Mouse (Mus musculus) frontal cortex, adult (tissue): ENCODE measurements around the gene Atg9b.

Experiments
- ATAC-seq: cut with Nextera tagmentation; 2 replicates; pipeline ENCODE4 v1.9.2; 2017; ENCODE audit warnings: mild to moderate bottlenecking, moderate library complexity, mixed read lengths; ENCODE audit not compliant: low TSS enrichment

The Atg9b gene

GRCm38 (mm10) chr5:24380499-24380898 is 11.4 kb downstream of the Atg9b start:
- no peak for ATAC-seq

GRCm38 (mm10) chr5:24379501-24379900 is 12.4 kb downstream of the Atg9b start:
- ATAC-seq = no peak

DNA sequence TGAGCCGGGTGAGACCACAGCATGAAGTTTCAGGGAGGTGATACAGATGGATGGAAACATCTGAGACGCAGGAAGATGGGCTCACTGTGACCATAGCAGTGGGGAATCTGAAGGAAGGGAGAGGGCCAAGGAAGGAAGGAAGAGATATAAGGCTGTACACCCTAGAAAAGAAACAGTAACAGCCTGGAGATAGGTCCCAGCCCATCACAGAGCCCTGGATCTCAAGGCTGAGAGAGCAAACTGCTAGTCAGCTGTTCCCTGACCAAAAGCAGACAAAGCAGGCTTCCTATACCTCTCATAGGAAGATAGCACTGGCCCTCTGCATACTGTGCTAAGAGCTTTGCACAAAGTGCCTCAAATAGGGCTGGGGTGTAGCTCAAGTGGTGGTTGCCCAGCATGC is 13.2 kb downstream of the Atg9b start:
- ATAC-seq = no peak

DNA sequence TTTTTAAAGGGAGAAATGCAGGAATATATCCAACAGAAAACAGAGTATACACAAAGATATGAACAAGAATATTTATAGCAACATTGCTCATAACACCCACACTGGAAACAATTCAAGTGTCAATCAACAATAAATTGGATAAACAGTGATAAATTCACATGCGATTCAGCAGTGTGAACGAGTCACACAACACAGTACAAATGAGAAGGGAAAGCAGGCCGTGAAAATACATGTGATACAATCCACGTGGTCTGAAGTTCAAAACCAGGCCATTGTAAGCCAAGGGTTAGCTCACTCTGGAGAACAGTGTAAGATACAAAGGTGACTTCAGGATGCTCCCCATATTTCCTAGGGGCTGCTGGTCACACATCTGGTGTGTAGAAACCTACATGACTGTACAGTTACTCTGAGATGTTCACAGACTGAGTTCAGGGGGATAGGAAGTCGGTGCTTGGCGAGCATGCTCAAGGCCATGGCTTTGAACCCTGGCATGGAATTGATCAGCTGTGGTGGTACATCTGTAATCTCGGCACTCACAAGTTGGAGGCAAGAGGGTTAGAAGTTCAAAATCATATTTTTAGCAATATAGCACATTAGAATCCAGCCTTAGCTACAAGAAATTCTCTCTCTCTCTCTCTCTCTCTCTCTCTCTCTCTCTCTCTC is 17.1 kb downstream of the Atg9b start:
- no peak for ATAC-seq

DNA sequence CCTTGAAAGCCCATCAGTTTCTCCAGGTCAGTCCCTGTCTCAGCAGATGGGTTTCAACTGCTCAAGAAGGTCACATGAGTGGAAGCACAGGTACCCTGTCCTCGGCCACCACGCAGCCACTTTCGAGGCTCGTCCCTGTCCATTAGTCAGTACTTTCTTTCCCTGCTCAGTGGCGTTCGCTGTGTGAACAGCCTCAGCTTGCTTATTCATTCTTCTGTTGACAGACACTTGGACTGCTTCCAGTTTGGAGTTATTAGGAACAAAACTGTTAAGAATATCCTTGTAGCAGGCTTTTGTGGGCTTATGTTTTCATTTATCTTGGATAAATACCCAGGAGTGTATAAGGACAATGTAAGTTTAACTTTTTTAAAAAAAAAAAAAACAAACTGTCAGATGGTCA is 17.7 kb downstream of the Atg9b start:
- no peak for ATAC-seq

DNA sequence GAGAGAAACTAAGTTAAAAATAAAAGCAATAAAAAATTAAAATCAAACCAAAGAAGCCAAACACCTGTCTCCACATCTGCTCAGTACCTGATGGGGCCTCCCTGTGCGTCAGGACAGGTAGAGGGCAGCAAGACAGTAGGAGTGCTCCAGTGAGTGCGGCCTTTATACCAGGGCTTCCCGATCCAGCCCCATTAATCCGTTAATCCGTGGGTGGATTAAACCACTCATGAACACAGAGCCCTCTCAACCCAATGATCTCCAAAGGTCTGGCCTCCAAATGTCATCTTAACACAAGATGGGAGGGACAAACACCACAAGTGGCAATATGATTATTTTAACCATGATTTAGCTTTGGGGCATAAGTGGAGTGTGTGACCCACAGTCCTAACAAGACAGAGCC is 18.1 kb downstream of the Atg9b start:
- ATAC-seq = no peak

DNA sequence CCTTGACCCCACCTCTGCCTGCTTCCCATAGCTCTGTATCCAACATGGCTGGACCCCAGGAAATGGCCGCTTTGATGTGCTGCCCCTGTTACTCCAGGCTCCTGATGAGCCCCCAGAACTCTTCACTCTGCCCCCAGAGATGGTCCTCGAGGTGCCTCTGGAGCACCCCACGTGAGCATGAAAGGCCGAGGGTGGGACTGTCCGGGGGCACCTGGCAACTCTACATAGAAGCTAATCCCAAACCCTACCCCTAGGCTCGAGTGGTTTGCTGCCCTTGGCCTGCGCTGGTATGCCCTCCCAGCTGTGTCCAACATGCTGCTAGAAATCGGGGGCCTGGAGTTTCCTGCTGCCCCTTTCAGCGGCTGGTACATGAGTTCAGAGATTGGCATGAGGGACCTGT is 22.2 kb downstream of the Atg9b start:
- ATAC-seq = no peak

DNA sequence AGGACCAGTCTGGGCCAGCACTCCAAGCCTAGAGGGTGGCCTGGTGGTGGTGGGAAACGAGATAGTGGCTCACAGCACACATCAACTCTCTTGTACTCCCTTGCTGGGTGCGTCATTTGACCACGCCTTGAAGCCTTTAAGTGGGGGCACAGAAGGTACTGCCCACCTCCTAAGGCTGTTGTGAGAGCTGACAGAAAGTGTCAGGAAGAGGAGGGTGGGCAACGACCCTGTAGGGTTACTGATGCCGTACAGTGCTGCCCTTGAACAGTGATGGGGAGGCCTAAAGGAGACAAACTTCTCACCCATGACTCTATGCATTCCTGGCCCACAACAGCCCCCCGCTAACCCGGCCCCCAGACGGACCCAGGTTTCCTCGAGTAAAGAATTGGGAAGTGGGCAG is 25.5 kb downstream of the Atg9b start:
- no peak for ATAC-seq

- no peak for ATAC-seq
Measured at GRCm38 (mm10) chr5:24365528-24365927, 26.4 kb downstream of the Atg9b start.

DNA sequence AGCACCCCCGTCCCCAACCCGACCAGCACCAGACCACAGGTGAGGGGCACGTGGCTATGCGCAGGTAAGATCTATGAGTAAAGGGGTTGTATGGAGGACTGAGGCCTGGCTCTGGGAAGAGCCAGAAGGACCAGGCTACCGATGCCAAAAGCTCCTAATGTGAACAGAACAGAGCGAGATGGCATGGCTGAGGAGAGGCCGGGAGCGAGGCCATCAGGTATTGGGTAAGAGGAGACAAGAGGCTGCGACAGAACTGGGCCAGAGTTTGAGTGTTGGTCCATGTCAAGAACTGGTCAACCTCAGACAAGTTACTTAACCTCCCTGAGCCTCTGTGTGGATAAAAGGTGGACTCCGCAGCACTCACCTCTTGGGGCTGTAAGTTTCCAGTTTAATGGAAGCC is 27.0 kb downstream of the Atg9b start:
- ATAC-seq = no peak

DNA sequence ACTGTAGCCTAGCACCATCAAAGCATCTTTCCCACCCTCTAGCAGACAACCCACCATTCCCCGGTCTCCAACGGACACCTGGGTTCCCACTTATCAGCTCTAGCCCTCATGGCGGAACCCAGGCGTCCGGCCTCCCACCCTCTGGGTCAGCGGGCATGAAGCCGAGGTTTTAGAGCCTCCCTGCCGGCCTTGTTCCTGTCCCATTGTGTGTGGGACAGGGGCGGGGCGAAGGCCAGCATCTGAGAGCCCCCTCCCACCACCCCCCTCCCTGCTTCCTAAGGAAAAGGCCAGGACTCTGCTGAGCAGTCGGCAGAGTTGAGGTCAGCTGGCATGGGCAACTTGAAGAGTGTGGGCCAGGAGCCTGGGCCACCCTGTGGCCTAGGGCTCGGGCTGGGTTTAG is 27.4 kb downstream of the Atg9b start, which contains the start of gene Nos3:
Nos3 (plus strand) TSS at position 303 of the 400 bp plus-strand sequence.
- no peak for ATAC-seq

DNA sequence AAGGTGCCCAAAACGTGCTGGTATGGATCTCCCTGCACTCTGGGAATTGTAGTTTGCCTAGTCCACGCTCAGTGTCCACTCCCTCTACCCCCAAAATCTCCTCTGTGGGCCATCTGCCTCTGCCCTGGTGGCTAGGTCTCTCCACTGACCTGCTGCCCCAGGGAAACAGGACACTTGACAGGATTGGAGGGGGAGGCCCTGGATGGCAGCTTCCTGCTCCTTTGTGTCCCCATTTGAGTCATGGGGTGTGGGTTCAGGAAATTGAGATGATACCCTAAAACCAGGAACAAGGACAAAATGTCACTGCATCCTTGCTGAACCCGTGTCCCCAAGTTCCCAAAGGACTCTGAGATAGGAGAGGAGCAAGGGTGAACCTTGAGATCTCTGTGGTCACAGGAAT is 27.9 kb downstream of the Atg9b start:
- ATAC-seq = no peak

DNA sequence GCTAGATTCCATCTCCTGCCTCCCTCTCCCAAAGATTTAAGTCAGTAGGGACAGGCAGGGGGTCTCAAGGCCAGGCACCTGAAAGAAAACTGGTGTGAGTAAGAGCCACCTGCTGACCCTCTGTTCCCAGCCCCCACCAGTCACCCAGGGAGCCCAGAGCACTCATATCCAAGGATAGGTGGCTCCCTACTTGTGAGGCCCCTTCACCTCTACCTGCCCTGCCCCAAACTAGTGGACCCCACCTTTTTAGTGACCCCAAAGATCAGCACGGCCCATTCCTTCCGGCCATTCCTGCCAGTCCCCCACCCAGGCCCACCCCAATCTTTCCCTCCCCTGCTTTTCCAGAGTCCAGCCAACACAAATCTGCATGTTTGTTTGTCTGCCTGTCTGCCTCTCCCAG is 28.5 kb downstream of the Atg9b start:
- no peak for ATAC-seq

GRCm38 (mm10) chr5:24360792-24361454 is 31.0 kb downstream of the Atg9b start:
- peak; percentile 85 for ATAC-seq

DNA sequence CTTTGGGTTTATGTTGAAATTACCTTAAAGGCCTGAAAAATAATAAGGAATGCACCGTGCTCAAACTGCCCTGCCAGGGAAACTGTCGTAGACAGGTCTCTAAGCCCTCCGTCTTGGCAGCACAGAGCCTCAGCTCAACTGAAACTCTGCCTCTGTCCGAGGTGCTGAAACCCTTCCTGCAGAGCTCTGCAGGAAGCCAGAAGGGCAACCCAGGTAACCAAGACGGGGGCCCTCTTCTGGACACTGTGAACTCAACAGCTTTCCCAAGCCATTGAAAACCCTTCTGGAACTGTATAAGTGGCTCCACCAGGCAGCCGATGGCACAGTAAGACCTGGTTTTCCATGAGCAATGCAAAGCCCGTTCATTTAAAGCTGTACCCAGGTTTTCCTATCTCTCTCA is 34.5 kb downstream of the Atg9b start:
- peak; percentile 20; the same call in 1 of the 2 replicates for ATAC-seq

GRCm38 (mm10) chr5:24356764-24357163 is 35.2 kb downstream of the Atg9b start:
- ATAC-seq = peak; percentile 17; the same call in 1 of the 2 replicates

DNA sequence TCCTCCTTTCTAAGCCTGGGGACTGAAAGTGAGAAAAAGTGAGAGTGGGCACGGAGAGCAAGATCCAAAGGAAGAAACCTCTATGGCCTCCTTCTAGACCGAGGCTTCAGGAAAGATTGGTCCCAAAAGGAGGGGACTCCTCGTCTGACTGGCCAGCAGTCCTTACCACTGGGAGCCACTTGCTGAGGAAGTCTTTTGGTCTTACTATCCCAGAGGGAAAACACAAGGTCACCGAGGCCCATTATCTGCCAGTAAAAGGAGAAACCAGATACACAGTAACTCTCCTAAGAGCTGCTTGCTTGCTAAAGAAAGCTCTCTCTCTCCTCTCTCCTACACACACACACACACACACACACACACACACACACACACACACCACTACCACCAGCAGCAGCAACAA is 38.6 kb downstream of the Atg9b start:
- ATAC-seq = no peak

DNA sequence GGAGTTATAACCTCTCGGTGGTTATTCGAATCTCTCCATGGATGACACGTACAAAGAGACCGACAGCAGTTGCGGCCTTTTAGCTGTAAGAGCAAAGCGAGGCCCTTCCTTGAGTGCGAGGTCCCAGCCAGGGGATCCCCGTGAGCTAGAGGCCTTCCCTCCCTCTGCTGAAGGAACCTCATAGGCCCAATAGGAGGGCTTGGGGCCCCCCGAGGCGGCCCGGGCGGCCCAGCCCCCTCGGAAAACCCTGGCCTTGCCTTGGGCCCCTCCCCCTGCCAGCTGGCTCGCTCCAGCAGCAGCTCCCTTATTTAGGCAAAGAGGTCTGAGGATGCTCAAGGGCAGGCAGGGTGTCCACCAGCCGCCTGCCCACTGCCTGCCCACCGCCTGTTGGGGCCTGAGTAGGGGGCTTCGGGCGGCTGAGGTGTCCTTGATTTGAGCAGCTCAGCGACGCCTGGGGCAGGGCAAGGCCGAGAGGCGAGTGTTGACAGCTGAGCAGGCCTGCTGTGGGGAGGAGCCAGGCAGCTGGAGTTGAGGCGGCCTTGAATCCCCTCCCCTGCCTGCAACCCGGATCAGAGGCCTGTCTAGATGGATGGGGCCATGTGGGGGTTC is 39.6 kb downstream of the Atg9b start:
- ATAC-seq = peak; percentile 18; the same call in 1 of the 2 replicates

- peak; percentile 84 for ATAC-seq
Measured at GRCm38 (mm10) chr5:24351701-24352171, 40.2 kb downstream of the Atg9b start.

DNA sequence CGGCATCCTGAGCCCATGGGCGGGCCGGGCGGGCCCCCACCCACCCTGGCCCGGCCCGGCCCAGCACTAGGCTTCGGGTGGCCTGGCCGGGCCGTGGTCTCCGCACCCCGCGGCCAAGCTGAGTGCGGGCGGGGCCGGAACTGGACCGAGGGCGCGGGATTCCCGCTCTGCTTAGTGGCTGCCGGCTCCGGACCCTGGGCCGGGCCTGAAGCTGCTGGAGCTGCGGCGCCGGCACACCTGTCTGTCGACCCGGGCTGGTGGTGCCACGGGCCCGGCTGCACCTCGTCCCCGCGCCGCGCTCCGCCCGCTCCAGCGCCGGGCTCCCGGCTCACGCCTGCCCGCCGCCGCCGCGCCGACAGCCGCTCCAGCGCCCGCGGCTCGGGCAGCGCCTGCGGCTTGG is 40.7 kb downstream of the Atg9b start, which contains the start of gene Kcnh2:
Kcnh2 (minus strand) TSS at position 327 of the 400 bp plus-strand sequence.
- ATAC-seq = peak; percentile 5; the same call in 1 of the 2 replicates

DNA sequence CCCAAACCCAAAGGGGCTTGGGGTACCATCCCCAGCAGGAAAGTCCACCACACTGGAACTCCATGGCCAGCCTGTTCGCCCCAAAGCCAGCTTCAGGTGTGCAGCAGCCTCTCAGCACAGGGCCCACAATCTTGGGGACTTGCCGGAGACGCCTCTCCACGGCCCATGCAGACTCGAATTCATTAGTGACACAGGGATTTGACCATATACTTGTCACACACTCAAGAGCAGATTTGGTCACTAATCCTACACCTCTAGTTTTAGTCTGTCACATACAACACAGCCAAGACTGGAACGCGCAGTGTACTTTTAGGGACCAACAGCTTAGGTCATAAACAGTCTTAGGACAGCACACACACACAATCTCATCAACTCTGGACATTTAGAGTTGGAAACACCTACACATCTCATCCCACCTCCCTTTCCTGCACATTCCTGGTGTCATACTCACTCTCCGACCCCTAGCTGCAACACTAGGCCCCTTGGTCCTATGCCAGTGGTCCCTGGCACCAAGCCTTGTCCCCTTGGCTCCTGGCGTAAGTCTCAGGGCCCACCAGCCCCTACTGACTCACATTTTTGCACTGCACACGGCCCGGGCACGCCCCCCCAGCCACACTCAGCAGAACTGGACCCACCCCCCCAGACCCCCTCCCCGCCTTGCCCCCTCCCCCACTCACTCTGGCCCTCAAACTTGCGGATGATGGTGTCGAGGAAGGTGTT is 41.3 kb downstream of the Atg9b start:
- no peak for ATAC-seq

GRCm38 (mm10) chr5:24350073-24350472 is 41.9 kb downstream of the Atg9b start:
- no peak for ATAC-seq
